ENCODE assay signal across 12 mouse cellular contexts in genomic region chr10:61919496-61919895, GRCm38 (mm10). TPM values are rescaled to one million over a fixed set of nuclear protein-coding genes. Genes with fewer than 3 reads are reported as not detected.
DNase-seq lines count a peak whose midpoint lies in the region; ATAC-seq lines count a peak whose summit lies in the region.
"Had no signal": no experiment of that assay in that cellular context is flagged by ENCODE, and none has a peak within 500 bp of the region (broad histone marks: within the 10 kb centered on the region; RNA-seq: fewer than 3 reads in every experiment).

No protein-coding gene starts in this region.

- H3K9ac ChIP-seq in forebrain, embryonic 15.5 days (replicated peaks) = no peak overlapping the region
- H3K9ac ChIP-seq in liver, embryonic 12.5 days = no peak overlapping the region
- H3K9ac ChIP-seq in liver, embryonic 11.5 days (ENCODE audit: low read depth, low read length) = no peak overlapping the region
- no peak overlapping the region for H3K9ac ChIP-seq in limb, embryonic 12.5 days (replicated peaks)

- WGBS in forebrain, embryonic 10.5 days = 89% methylated on average over 4 of the region's 4 CpGs
- WGBS in forebrain, embryonic 15.5 days = 67% methylated on average over 4 of the region's 4 CpGs
- WGBS in liver, embryonic 12.5 days (ENCODE audit: insufficient replicate concordance) = 73% methylated on average over 4 of the region's 4 CpGs
- 86% methylated on average over 4 of the region's 4 CpGs for whole genome bisulfite sequencing in liver, embryonic 11.5 days
- WGBS in limb, embryonic 12.5 days = 85% methylated on average over 4 of the region's 4 CpGs

- no peaks in the 10 kb centered on the region; the same call in 1 of the 2 replicates for H3K36me3 ChIP-seq in forebrain, embryonic 10.5 days (replicated peaks)
- H3K36me3 ChIP-seq in forebrain, embryonic 15.5 days = no peaks in the 10 kb centered on the region
- no peaks in the 10 kb centered on the region for H3K36me3 ChIP-seq in liver, embryonic 12.5 days
- peaks cover 2% of the 10 kb centered on the region; the same call in 1 of the 2 replicates for H3K36me3 ChIP-seq in liver, embryonic 11.5 days (ENCODE audit: control insufficient read depth, insufficient read depth, low read length)
- H3K36me3 ChIP-seq in limb, embryonic 12.5 days = no peaks in the 10 kb centered on the region
- H3K36me3 ChIP-seq: G1E had no signal

- DNase-seq in forebrain, embryonic 10.5 days (ENCODE audit: extremely low spot score, low spot score) = no peak
- DNase-seq in liver, embryonic 11.5 days (ENCODE audit: low spot score) = no peak
- DNase-seq in cerebellum, postnatal 25 days = peak; percentile 38 to 64
- no peak for DNase-seq in layer of hippocampus, adult 9-11 months
- DNase-seq in right cerebral cortex, postnatal 36 days (ENCODE audit: low spot score in 2 of 2) = no peak
- DNase-seq: kidney, adult 11 months; lung, adult 2 months had no signal

- H3K9me3 ChIP-seq in forebrain, embryonic 10.5 days = peaks cover 23% of the 10 kb centered on the region
- no peaks in the 10 kb centered on the region for H3K9me3 ChIP-seq in forebrain, embryonic 15.5 days
- H3K9me3 ChIP-seq in liver, embryonic 12.5 days (replicated peaks) = 0 out of 2 replicates have a peak, but pooled peaks cover 4% of the 10 kb centered on the region
- H3K9me3 ChIP-seq in liver, embryonic 11.5 days (ENCODE audit: control insufficient read depth, low read length) = peaks cover 8% of the 10 kb centered on the region; the same call in 1 of the 2 replicates
- H3K9me3 ChIP-seq in limb, embryonic 12.5 days = peaks cover 15% of the 10 kb centered on the region; the same call in 1 of the 2 replicates
- H3K9me3 ChIP-seq: G1E had no signal

- H3K4me2 ChIP-seq in forebrain, embryonic 15.5 days (replicated peaks) = no peak overlapping the region
- H3K4me2 ChIP-seq in liver, embryonic 12.5 days = no peak overlapping the region
- no peak overlapping the region for H3K4me2 ChIP-seq in liver, embryonic 11.5 days
- H3K4me2 ChIP-seq in limb, embryonic 12.5 days = no peak overlapping the region; the same call in 1 of the 2 replicates

- ATAC-seq in forebrain, embryonic 15.5 days (replicated peaks) = no peak
- no peak for ATAC-seq in liver, embryonic 12.5 days
- ATAC-seq in liver, embryonic 11.5 days (replicated peaks; ENCODE audit: low FRiP score) = no peak
- ATAC-seq in limb, embryonic 12.5 days (ENCODE audit: insufficient number of reproducible peaks, insufficient read depth, low FRiP score, low TSS enrichment, low read depth) = no peak

- H3K4me3 ChIP-seq in forebrain, embryonic 10.5 days = no peak overlapping the region
- no peak overlapping the region for H3K4me3 ChIP-seq in forebrain, embryonic 15.5 days
- H3K4me3 ChIP-seq in liver, embryonic 12.5 days = no peak overlapping the region
- H3K4me3 ChIP-seq in liver, embryonic 11.5 days (ENCODE audit: low read depth, low read length) = no peak overlapping the region
- no peak overlapping the region for H3K4me3 ChIP-seq in limb, embryonic 12.5 days (replicated peaks)
- H3K4me3 ChIP-seq: left cerebral cortex, adult 2 months had no signal

- H3K27me3 ChIP-seq in forebrain, embryonic 10.5 days (ENCODE audit: poor library complexity, severe bottlenecking) = no peaks in the 10 kb centered on the region
- H3K27me3 ChIP-seq in forebrain, embryonic 15.5 days = no peaks in the 10 kb centered on the region
- no peaks in the 10 kb centered on the region for H3K27me3 ChIP-seq in liver, embryonic 12.5 days (replicated peaks)
- H3K27me3 ChIP-seq in liver, embryonic 11.5 days (replicated peaks; ENCODE audit: control insufficient read depth, insufficient read depth, low read length) = no peaks in the 10 kb centered on the region
- H3K27me3 ChIP-seq in limb, embryonic 12.5 days = no peaks in the 10 kb centered on the region

- H3K4me1 ChIP-seq in forebrain, embryonic 10.5 days = peaks cover 33% of the 10 kb centered on the region
- peaks cover 9% of the 10 kb centered on the region; the same call in 1 of the 2 replicates for H3K4me1 ChIP-seq in forebrain, embryonic 15.5 days
- 0 out of 2 replicates have a peak, but pooled peaks cover 4% of the 10 kb centered on the region for H3K4me1 ChIP-seq in liver, embryonic 12.5 days
- H3K4me1 ChIP-seq in liver, embryonic 11.5 days (replicated peaks; ENCODE audit: control insufficient read depth, insufficient read depth, low read length) = no peaks in the 10 kb centered on the region; the same call in 1 of the 2 replicates
- H3K4me1 ChIP-seq in limb, embryonic 12.5 days (replicated peaks) = peaks cover 22% of the 10 kb centered on the region

- H3K27ac ChIP-seq in forebrain, embryonic 10.5 days = peak overlapping the region; percentile 31; the same call in 1 of the 2 replicates
- no peak overlapping the region for H3K27ac ChIP-seq in forebrain, embryonic 15.5 days (replicated peaks)
- 0 out of 2 replicates have a peak overlapping the region, but pooled peaks have one; percentile 7 for H3K27ac ChIP-seq in liver, embryonic 12.5 days
- no peak overlapping the region for H3K27ac ChIP-seq in liver, embryonic 11.5 days (ENCODE audit: low read depth, low read length)
- H3K27ac ChIP-seq in limb, embryonic 12.5 days = peak overlapping the region; percentile 69
- H3K27ac ChIP-seq: left cerebral cortex, adult 2 months had no signal

RNA-seq across cellular contexts. Expression of gene Col13a1, which starts 59.4 kb away (rescaled TPM):
- polyA plus RNA-seq in forebrain, embryonic 10.5 days (2016; fragmentation: Nextera tagmentation; extraction: Ambion mirVana) = 3.2 and 3.4 TPM in 2 replicates
- polyA plus RNA-seq in forebrain, embryonic 15.5 days (2015; fragmentation: Nextera tagmentation; extraction: Ambion mirVana) = 0.78 and 1.1 TPM in 2 replicates
- 2.6 and 5.0 TPM in 2 replicates for polyA plus RNA-seq in liver, embryonic 12.5 days (2016; fragmentation: Nextera tagmentation; extraction: Ambion mirVana)
- polyA plus RNA-seq in liver, embryonic 11.5 days (2014; fragmentation: Nextera tagmentation; extraction: Ambion mirVana) = 4.0 and 4.6 TPM in 2 replicates
- 3.0 and 3.9 TPM in 2 replicates for polyA plus RNA-seq in limb, embryonic 12.5 days (2016; fragmentation: Nextera tagmentation; extraction: Ambion mirVana)
- polyA plus RNA-seq: G1E had no signal

Comparison
In these comparisons a context has a peak if more than half of its experiments do, and no peak if none do; other contexts are left out.
1. H3K27ac ChIP-seq: peak in forebrain, embryonic 10.5 days (single experiment), liver, embryonic 12.5 days (single experiment) and limb, embryonic 12.5 days (single experiment); none in forebrain, embryonic 15.5 days (single experiment) and liver, embryonic 11.5 days (single experiment).
2. DNase-seq: peak in cerebellum, postnatal 25 days (2 of 2); none in forebrain, embryonic 10.5 days (single experiment), liver, embryonic 11.5 days (single experiment), layer of hippocampus, adult 9-11 months (single experiment) and right cerebral cortex, postnatal 36 days (0 of 2).